Mouse (Mus musculus) cerebellum, postnatal 14 days (tissue): ENCODE results near the gene Fam3b.
A peak's percentile ranks its signal among the peaks of the same experiment; 100 is the strongest.

Source experiments
- DNase-seq, 2 experiments: peaks; one replicate each; pipeline ENCODE4 v3.0.0; 2021; ENCODE audit warnings: mixed read lengths in 2 of 2

Fam3b gene

DNA sequence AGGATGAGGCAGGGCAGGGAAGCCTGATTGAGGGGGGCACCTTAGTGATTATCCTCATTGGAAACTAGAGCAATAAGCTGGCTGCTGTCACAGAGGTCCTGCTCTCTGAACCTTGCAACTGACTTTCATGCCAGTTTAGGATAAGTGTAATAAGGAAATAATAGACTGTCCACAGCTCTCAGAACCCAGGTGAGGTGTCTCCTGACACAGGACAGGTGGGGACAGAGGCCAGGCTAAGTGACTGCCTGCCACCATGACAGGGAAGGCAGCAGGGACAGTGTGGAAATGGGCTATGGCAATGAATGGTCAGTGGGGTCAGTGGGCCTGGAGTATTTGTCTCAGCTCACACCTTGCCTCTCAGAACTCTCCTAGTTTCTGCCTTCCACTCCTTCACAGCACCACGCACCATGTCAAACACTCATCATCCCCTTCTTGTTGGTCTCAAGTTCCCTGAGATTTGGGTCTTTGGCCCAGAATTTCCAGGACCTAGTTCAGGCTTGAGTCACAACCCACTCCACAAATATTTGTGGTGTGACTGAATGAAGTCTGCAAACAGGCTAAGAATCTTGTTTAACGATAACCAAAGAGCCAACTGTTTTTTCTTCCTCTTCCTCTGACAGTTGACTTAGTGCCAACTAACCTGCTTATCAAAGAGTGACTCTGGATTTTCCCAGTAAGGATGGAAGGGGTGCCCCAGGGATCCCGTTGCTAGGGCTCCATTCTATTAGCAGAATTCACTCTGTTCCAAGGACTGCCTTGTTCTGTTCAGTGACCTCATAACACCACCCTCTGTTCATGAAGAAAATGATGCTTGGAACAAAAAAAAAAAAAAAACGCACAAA lies at the start of gene Fam3b:
Fam3b (minus strand) TSS at position 718 of the 842 bp plus-strand sequence.
- DNase-seq: no peak

DNA sequence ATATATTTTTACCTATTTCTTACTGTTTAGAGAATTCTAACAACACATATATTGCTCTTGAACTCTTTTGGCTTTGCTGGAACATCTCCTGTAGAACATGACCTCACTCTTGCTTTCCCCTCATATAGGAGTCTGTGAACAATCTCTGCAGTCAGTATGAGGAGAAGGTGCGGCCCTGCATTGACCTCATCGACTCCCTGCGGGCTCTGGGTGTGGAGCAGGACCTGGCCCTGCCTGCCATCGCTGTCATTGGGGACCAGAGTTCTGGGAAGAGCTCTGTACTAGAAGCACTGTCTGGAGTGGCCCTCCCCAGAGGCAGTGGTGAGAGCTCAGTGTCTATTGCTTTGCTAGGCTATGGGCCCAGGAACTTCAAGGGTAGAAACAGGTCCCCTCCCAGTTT lies 29.7 kb upstream of the Fam3b start:
- DNase-seq: no peak

DNA sequence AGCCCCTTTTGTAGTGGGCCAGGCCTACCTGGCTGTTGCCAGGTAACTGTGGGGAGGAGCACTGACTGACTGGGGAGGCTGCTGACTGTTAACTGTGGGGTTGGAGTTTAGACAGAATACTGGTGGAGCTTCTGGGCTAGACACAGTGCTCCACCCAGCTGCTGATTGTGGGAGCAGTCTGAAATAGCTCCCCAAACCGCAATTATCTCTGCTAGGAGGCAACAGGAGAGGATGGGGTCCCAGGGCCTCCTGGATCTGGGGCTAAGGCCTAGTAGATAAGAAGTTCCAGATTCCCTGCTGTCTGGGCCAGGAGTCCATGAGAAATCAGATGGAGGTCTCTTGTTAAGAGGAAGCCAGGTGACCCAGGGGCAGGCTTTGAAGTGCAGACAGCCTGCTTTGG lies 22.2 kb upstream of the Fam3b start:
- DNase-seq: no peak

DNA sequence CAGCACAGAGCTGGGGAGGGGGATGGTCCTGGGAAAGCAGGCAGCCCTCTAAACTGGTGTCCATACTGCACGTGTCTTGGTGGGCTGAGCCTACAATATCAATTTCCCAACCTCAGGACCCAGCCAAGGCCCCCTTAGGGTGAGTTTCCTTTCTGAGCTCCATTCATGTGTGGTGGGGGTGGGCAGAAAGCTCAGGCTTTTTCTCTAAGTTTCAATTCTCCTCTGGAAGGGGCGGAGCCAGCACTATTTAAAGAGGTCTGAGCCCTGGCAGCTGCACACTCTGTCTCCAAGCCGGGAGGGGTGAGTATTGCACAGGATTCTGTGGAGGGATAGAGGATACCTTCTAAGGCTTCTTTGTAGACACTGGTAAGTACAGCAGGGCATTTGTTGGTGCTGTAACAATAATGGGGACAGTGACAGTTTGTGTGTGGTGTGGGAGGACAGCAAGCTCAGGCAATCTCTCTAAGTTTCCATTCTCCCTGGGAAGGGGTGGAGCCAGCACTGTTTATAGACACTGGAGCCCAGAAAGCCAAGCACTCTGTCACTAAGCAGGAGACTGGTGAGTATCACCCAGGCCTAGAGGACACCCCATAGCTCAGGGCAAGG lies 21.3 kb upstream of the Fam3b start:
- DNase-seq: peak; percentile 5 to 11

DNA sequence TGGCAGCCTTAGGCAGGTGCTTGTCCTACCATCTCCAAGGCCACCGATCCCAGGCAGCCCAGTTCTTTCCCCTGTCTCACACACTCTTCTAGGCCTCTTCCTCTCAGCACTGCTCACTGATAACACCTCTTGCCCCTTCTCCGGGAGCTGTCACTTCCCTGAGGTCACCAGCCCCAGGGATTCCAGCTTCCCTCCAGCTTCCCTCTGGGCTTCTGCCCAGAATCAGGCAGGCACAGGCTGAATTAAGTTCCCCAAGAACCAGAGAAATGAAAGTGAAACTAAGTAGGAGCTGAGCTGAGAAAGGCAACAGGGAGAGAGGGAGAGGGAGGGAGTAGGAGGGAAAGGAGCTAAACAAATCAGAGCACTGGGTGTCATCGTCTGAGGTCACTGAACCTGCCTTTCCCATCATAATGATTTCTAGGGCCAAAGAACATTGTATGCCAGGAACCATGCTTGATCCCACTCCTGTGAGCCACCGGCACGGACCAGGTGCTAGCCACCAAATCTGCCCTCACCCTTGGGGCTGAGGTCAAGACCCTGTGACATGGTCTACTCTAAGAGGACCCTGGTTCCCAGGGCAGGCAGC lies 20.4 kb upstream of the Fam3b start:
- DNase-seq: peak in 1 of 2 experiments; percentile 17

GRCm38 (mm10) chr16:97534448-97534847 lies 19.8 kb upstream of the Fam3b start:
- DNase-seq: peak; percentile 11 to 23

DNA sequence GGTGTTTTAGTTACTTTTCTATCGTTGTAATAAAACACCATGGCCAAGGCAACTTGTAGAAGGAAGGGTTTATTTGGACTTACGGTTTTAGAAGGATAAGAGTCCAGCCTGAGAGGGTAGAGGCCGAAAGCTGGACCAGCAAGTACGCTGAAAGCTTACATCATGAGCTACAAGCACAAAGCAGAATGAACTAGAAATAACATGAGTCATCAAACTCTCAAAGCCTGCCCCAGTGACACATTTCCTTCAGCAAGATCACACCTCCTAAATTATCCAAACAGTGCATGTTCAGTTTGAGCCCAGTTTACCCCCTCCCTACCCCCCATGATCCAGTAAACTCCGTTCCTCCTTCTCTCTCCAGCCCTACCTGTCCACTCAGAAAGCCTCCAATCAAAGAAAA lies 19.1 kb upstream of the Fam3b start:
- no peak for DNase-seq

DNA sequence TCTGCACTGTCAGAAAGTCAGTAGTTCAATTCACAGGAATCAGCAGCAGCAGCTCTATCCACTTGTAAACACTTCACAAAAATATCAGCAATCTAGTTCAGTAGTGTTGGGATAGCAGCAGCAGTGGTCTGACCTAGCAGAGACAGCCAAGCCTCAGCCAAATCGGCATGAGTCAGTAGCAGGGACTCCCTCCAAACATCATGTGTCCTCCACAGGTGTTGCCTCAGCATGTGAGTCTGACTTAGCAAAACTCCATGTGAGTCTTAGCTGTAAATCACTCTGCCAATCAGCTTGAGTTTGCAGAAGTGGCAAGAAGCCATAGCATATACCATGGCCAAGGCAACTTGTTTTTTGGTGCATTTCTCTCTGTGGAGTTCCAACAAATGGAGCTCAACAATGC lies 18.5 kb upstream of the Fam3b start:
- no peak for DNase-seq

GRCm38 (mm10) chr16:97529241-97529640 lies 14.6 kb upstream of the Fam3b start:
- no peak for DNase-seq

DNA sequence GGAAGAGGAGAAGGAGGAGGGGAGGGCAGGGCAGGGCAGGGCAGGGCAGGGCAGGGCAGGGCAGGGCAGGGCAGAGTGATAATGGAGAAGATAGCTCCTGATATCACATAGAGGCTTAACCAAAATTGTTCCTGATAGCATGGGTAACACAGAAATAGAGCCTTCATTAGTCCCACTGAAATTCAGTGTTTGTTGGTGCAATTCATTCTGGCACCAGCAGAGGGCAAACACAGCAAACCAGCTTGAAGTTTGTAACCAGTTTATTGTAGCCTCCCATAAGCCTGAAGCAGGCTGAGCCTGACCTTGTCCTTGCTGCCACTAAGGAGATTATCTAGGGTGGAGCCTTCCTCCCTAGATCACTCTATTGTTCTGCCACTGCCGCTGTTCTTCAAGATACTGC lies 8.4 kb upstream of the Fam3b start:
- DNase-seq: peak; percentile 73 to 78

DNA sequence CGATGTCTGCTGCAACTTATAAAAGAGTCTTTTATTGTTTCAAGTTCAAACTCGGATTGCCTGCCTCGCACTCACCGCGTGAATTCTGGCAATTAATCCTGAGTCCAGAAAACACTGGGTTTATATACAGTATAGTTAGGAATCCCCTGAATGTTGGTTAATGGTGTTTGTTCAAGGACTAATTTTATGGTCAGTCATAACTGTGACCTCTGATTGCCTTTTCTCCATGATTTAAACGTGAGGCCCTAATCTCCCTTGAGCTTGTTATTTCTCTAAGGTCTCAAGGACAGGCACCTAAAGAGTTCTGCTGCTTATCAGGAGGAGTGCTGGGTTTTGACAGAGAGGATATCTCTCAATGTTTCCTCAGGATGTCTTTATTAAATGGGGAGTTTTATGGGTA lies 7.4 kb upstream of the Fam3b start:
- no peak for DNase-seq

GRCm38 (mm10) chr16:97516341-97516740 lies 1.7 kb upstream of the Fam3b start:
- no peak for DNase-seq

- no peak for DNase-seq
Measured at GRCm38 (mm10) chr16:97512347-97512751, 2.3 kb downstream of the Fam3b start.

DNA sequence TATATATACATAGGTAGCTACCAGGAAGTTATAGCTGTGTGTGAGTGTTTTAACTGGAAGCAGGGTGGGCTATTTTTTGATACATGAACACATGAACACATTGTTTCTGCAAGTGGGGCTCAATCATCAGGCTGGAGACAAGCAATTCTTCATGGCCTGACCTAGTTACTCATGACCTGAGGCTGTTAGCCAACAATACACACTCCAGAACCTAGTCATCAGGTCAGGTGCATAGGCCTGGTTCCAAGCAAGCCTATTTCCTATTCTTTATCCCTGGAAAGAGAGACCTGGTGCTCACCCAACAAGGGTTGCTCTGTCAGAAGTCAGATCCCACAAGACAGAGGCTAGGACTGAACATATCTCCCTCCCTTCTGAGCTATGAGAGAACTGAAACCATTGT lies 3.1 kb downstream of the Fam3b start:
- DNase-seq: no peak

DNA sequence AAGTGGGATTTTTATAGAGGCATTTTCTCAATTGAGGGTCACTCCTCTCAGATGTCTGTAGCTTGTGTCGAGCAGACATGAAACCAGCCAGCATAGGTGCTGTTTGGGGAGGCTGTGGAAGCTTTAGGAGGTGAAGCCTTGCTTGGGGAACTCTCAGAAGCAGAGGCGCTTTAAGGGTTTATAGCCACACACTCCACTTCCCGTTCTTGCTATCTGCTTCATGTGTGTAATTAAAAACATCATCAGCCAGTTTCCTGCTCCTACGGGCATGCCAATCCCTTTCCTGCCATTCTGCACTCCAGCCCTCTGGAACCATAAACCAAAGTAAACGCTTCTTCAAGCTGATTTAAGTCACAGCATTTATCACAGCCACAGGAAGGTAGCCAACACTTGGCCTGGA lies 3.8 kb downstream of the Fam3b start:
- DNase-seq: no peak

- DNase-seq: no peak
Measured at GRCm38 (mm10) chr16:97507783-97508182, 6.8 kb downstream of the Fam3b start.

DNA sequence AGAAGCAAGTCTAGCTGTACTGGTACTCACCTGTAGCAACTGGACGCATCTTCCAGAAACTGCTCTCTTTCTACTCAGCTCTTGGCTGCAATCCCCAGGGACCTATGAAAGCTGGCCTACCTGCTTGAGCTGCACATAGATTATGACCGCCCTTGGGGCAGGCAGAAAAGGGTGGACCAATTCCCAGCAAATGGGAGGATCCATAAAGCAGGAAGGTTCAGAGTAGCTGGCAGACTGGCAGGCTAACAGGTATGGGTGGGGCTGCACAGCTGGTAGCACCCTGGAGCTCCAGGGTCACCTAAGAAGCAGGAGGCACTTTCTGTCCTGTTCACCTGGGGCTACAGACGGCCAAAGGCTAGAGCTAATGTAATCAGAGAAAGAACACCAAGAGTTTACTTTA lies 9.8 kb downstream of the Fam3b start:
- DNase-seq: no peak

GRCm38 (mm10) chr16:97503849-97504248 lies 10.8 kb downstream of the Fam3b start:
- DNase-seq: no peak

- no peak for DNase-seq
Measured at GRCm38 (mm10) chr16:97500901-97501300, 13.7 kb downstream of the Fam3b start.

DNA sequence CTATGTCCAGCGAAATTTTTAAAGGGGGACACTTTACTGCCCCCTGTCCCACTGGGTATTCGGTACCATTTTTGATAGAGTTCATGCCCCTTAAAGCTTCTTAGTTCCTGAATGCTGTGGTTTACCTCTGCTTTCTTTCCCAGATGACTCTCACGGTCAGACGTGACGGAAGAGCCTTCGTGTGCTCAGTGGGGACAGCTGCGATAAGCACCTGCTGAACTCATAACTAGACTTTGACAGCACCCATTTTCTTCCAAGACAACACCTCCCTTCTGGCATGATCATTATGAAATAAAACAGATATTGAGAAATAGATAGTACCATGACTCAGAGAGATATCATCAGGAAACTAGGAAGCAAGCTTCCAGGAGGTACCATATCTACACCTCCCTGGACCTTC lies 15.2 kb downstream of the Fam3b start:
- no peak for DNase-seq

- DNase-seq: no peak
Measured at GRCm38 (mm10) chr16:97498139-97498538, 16.5 kb downstream of the Fam3b start.

DNA sequence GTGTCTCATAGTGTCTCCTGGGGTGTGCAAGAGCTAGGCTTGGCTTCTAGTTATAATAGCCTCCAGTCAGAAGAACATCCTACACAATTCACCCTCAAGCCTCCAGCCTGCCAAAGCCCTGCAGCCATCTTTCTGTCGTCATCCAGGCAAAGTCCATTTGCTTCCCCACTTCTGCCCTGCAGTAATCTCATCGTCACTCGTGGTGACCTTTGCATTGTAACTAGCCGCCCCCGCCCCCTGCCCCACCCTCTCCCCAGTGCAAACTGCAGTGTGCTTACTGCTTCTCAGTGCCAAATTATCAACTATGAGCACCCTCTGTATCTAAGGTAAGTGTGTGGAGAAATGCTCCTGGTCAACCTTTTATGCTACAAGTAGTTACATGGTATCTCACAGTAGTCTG lies 16.9 kb downstream of the Fam3b start:
- DNase-seq: no peak

DNA sequence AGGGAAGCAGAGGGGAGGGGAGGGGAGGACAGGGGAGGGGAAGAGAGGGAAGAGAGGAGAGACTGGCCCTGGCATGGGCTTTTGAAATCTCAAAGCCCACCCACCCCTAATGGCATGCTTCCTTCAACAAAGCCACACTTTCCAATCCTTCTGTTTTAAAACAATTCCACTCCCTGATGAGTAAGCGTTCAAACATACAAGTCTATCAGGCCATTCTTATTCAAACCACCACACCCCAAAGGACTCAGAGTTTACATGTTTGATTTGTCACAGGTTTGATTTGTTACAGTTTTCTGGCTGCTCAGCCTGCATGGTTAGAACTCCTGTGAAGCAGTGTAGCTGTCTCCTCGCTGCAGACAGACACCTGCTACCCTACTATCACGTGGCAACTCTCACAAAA lies 18.6 kb downstream of the Fam3b start:
- DNase-seq: no peak

DNA sequence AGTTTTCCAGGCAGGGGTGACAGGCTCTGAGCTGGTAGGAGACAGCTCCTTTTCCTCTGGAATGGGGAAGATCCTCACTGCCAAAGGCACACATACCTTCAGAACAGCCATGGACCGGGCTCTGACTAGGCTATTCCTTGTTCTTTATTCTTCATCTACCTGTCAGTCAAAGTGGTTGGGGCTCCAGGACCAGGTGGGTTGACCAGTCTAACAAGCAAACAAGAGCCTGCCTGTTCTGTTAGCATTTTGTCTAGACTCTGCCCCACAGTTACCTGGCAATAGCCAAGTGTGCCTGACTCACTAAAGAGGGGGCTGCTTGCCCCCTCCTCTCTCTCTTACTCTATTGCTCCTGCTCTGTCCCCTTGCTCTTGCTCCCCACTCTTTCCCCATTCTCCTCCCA lies 22.2 kb downstream of the Fam3b start:
- no peak for DNase-seq
